Mouse (Mus musculus) right cerebral cortex, postnatal 36 days (tissue): ENCODE data around the gene Cybb.
"Not testable (repeated sequence)": the region's sequence is repeated elsewhere in the genome, so short reads cannot be mapped to it uniquely, and the experiment has no call there.

ENCODE experiments used
- DNase-seq, 2 experiments: peaks; one replicate each; pipeline ENCODE4 v3.0.0; 2022; ENCODE audit warnings: low spot score in 2 of 2, mixed read lengths in 1 of 2

Cybb gene

DNA sequence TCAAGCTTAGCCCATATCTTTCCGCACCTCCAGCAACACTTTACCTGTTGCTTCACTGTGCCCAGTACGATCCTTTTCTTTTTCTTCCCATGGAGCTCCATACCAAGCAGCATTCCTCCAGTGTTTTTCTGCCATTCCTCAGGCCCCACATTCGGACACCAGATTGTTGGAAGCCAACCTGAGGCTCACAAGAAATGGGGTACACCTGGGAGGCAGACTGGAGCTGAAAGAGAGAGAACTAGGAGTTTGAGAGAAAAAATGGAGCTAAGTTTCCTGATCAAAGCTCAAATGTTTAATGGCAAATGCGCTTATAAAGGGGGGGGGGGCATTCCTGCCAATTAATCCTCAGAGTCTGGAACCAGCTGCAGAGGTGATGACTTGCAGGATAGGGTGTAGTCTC, at the start of gene Cybb:
Gene Cybb (minus strand): TSS at position 101 of the 400 bp plus-strand sequence.
- no peak for DNase-seq

DNA sequence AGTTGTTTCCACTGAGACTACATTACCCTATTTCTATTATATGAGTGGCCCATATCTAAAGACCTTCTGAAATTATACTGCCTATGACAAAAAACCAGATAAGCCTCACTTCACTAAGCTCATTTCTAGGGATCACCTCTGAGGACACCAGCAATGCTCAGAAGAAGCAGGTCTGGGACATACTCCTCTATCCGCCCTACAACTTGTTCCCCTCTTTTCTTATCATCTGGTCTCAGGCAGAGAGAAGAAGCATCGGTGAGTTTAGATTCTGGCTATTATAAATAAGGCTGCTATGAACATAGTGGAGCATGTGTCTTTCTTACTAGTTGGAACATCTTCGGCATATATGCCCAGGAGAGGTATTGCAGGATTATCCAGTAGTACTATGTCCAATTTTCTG, 49.3 kb upstream of the Cybb start:
- DNase-seq: no peak

DNA sequence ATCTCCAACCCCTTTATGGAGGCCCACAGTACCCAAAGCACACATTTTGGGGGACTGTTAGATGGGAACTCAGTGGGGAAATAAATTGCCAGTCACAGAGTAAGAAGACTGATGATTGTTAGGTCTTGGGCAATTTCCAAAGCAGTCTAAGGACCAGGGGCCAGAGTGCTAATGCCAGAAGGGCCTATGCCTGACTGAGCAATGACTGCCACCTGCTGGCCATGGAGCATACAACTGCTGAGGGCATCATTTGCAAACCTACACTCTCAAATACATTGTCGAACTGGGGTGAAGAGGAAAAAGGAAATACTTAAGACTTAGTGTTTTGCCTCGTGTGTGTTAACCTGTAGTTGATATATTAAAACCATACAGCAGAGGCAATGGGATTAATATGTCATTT, 32.4 kb upstream of the Cybb start:
- DNase-seq: peak in 1 of 2 experiments; percentile 2

DNA sequence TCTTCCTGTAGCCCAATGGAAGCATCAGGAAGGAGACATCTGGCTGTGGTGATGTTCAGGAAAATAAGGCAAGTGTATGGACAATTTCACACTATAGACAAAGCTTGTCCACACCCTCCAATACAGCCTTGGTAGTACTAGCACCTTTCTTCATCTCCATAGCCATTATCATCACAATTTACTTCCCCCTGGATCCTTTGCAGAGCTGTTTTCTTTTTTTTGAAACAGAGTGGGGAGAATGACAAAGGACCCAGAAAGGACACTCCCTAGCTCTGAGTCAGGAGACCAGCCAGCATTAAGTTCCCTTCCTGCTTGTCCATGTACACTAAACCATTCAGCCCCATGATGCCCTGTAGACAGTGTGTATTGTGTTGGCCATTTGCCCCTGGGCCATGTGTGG, 30.0 kb upstream of the Cybb start:
- not testable (repeated sequence) for DNase-seq

DNA sequence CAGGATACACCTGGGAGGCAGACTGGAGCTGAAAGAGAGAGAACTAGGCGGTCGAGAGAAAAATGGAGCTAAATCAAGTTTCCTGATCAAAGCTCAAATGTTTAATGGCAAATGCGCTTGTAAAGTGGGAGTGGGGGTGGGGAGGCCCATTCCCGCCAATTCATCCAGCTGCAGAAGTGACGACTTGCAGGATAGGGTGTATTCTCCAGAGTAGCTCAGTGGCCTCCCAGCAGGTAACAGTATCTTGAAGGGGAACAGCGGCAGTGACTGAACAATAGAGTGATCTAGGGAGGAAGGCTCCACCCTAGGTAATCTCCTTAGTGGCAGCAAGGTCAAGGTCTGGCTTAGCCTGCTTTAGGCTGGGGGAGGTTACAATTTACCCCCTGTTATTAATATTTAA, 12.5 kb downstream of the Cybb start:
- DNase-seq: not testable (repeated sequence)

DNA sequence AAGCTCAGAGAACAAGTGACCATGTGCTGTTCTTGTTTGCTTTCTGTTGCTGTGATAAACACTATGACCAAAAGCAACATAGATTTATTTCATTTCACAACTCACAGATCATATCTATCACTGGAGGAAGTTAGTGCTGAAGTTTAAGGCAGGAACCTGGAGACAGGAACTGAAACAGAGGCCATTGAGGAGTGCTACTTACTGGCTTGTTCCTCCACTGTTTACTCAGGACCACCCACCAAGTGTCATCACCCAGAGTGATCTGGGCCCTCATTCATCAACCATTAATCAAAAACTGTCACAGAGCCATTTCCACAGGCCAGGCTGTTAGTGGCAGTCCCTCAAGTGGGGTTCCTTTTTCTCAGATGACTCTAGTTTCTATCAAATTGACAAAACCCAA, 13.1 kb downstream of the Cybb start:
- no peak for DNase-seq

DNA sequence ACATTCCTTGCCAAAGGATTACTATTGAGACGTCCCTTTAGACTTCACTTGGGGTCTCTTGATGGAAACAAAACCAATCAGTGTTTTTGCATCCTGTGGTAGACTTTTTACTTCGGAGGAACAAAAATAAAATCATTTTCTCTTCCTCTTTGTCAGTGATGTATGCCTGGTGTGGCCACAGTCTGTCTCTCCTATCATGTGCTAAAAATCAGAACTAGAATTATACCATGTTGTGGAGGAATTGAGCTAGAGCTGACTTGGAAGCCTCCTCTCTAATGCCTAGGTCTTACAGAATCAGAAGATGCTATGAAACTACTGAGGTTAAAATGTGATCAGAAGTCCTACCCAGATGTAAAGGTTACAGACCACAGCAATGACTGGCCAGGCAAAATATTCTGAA, 13.8 kb downstream of the Cybb start:
- no peak for DNase-seq

DNA sequence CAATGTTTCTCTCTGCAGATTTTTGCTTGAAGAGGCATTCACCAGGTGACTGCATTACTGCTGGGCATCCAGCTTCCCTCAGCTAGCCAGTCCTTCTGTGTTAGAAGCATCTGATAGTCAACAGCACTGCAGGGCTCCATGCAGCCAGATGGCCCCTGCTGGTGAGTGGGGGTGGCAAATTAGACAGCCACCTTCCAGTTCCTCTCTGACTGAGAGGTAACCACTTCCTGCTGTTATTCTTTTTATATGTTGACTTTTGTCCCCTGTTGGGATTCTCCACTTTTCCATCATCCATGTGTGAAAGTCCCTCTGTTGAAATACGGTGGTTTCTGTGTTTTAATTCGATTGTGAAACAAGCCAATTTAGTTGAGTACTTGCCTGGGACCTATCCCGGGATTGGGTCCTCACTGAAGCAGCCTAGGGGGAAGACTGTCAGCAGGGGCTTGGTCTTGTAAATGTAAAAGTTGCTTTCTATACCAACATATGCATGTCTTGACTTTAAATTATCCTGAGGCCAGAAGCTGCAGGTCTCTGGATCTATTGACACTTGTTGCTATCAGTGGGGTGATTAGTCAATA, 16.7 kb downstream of the Cybb start:
- no peak for DNase-seq

DNA sequence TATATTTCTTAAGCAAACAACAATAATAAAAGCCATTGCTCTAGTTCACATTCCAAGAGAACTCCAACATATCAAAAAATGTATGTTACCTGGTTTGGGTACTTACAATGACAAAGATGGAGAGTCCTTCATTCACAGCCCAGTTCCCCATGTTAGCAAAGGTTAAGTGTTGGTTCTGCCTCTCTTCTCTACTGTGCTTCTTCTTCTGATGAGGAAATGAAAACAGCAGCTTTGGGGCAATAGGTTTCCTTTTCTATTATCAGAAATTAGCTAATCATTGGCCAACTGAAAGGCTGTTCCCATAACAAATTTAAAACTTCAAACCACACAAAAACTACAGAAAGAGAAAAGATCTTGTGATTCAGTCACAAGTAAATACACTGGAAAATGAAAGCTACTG, 18.5 kb downstream of the Cybb start:
- no peak for DNase-seq

DNA sequence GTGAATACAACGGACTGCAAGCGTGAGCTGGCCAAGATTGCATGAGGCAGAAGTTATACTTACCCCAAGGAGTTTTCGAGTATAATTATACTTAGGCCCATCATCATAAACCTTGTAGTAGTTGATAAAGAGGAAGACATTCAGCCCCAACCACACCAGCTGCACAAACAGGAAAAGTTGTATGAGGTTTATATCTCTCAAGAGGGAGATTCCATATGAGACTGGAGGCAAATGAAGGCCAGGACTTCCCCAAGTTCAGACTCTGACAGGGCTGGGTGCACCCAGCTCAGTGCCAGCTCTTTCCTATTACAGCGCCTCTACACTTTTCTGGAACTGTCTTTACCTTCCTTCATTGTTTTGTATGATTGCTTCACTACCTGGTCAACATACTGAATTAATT, 20.6 kb downstream of the Cybb start:
- no peak for DNase-seq

DNA sequence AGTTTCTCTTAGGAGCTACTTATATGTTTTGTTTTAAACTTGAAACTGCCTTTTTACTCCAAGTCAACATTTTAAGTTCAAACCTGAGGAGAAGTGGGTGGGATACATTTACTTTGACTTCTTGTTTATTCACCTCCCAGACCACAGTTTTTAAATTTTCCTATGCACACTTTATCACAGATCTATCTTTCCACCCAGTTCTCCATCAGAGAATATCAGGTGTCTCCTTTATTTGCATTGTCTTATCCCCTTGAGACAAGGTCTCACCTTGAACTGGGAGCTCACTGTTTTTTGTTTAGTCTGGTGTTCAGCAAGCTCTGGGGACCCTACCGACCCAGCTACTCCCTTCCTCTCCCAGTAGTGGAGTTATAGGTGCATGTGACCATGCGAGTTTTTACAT, 21.7 kb downstream of the Cybb start:
- no peak for DNase-seq

DNA sequence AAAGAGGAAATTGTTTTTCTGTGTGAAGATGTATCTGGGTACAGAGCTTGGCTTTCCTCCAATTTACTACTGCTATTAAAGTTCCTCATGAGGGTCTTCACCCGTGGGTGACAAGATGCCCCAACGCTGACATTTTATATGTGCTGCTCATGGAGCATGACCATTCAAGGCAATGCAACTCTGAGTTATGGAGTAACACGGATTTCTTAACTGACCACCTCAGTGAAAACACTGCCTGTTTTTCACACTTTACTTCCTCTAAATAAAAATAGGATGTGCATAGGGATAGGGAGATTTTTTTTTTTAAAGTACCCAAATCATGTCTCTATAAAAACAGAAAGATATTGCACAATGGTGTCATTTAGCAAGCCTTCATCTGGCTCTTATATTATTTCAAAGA, 24.9 kb downstream of the Cybb start:
- no peak for DNase-seq

DNA sequence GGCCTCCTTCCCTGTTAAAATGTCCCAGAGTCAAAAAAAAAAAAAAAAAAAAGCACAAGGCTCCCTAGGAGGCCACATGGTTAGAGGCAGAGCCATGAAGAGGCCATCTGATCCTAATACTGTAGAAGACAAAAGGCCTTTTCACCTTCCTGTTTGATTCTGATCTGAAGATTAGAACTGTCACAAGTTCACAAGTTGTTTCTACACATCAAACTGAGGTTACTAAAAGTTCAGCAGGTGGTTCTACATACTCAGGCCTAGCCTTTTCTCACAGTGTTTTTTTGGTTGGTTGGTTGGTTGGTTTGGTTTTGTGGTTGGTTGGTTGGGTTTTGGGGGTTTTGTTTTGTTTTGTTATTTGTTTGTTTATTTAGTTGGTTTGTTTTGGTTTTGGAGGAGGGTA, 26.2 kb downstream of the Cybb start:
- DNase-seq: no peak

DNA sequence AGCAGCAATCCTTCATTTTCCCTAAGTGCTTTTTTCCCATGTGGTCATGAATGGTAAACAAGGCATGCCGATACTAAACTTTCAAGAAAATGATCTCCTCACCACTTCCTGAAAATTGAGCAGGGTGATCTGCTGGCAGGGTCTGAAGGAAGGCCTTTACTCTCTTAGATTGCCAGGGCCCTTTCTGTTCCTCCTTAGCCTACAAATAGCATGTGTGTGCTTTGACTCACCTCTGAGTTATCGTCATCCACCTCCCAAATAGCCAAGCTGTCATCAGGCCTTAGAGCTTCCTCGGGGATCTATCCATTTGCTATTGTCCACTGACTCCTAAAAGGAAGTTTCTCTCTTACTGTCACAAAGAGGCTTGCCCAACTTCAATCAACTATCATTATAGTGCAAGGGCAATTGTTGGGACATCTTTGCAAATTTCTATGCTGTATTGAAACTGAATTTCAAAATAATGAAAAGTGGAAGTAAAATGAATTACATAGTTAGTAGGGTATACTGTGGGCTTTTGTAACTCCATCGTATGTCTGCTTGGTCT, 27.1 kb downstream of the Cybb start:
- no peak for DNase-seq

DNA sequence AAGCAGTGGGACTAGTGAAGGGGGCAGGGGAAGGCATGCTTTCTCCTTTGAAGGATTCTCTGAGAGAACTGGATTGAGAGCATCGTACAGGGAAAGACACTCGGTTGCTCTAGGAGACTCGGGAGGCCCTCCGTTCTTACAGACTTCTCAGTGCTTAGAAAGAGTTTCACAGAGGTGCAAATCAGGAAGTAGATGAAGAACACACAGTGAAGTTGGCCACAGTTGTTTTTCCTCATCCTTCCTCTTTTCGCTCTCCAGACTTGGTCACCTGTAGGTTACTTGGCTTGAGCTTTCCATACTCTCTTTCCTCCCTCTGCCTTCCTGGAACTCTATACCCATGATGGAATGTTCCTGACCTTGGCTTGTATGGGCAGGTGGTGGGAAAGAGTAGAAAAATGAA, 35.2 kb downstream of the Cybb start:
- no peak for DNase-seq

DNA sequence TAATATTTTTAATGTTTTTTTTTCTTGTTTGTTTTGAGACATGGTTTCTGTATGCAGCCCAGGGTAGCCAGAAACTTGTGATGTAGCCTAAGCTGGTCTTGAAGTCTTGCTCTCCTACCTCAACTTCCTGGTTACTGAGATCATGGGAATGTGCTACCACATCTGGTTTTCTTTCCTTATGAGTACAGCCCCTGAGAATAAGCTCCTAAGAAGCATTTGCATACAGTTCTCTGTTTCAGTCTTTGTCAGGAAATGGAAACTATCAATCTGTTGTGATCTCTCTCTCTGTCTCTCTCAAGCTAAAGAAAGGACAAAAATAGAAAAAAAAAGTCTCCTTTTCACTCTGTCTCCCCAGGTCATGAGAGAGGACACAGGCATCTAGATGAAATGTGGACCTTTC, 40.3 kb downstream of the Cybb start:
- no peak for DNase-seq

DNA sequence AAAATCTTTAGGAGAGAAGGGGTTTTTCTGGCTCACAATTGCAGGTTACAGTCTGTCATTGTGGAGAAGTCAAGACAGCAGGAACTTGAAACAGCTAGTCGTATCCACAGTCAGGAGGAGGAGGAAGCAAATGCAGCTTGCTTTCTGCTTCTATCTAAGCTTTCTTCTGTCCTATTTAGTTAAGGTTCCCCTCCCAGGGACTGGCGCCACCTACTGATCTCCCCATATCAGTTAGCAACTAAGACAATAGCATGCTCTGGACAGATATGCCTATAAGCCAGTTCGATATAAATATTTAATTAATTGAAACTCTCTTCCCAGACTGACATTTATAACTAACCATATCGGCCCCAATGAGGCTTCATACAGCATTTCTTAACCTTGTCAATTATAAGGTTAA, 46.5 kb downstream of the Cybb start:
- no peak for DNase-seq

DNA sequence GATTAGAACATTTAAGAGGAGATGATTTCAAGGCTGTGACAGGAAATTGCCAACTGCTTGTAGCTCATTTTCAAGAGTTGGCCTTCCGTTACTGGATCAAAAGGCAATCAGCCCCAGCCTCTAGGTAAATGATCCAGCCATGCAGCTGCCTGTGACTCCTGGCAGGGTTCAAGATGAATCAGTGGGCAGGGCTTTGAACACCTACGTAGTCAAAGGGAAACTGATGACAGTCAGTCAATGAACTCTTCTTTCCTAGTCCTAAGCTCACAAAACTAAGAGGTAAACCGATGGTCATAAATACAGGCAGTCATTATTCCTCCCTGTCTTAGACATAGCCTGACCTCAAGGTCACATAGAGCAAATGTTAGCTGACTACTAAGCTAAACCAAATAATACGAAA, 47.0 kb downstream of the Cybb start:
- no peak for DNase-seq

DNA sequence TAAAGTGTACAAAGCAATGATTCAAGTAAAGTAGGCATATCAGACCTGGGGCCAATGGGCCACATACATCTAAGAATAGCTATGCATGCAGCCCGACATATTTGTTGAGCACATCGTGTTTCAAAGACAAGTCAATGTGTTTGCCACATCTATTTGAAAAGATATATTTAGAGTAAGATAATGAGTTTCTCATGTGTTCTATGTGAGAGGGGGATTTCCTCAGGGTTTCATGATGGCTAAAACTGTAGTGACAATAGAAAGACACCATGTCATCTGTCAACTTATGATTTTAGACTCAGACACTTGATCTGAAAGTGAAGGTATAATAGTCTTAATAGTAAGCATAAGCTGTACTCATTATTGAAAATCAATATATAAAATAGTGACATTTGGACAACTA, 48.3 kb downstream of the Cybb start:
- DNase-seq: no peak

DNA sequence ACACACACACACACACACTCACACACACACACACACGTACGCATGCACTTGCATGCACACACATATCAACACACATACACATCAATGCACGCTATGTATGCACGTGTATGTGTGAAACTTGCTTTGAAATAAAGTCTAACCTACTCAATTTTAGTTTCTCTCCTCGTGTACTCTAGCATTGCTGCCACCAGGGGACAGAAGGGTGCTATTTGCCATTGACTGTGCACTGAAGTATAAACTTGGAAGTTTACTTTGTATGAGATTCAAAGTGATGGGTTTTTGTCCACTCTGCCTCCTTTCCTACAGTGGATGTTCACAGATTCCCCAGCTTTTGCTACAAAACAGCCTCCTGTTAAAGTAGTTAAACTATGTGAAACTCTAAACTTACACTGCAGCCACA, 73.7 kb downstream of the Cybb start:
- no peak for DNase-seq
